Mouse (Mus musculus) spleen, embryonic (tissue): ENCODE measurements around the gene Apbb1.

Source experiments
- CTCF ChIA-PET: fragments of 350-600 bp; sonication (Branson Sonifier 250); formaldehyde crosslinking; loops from one replicate; lab custom pipeline; 2022; lab: Charles Lee

Apbb1 gene

GRCm38 (mm10) chr7:105572949-105573348, 8.5 kb downstream of the Apbb1 start:
- CTCF ChIA-PET = no interaction called here

- CTCF ChIA-PET = no interaction called here
These were observed 10.7 kb downstream of the Apbb1 start for GRCm38 (mm10) chr7:105570756-105571155.

DNA sequence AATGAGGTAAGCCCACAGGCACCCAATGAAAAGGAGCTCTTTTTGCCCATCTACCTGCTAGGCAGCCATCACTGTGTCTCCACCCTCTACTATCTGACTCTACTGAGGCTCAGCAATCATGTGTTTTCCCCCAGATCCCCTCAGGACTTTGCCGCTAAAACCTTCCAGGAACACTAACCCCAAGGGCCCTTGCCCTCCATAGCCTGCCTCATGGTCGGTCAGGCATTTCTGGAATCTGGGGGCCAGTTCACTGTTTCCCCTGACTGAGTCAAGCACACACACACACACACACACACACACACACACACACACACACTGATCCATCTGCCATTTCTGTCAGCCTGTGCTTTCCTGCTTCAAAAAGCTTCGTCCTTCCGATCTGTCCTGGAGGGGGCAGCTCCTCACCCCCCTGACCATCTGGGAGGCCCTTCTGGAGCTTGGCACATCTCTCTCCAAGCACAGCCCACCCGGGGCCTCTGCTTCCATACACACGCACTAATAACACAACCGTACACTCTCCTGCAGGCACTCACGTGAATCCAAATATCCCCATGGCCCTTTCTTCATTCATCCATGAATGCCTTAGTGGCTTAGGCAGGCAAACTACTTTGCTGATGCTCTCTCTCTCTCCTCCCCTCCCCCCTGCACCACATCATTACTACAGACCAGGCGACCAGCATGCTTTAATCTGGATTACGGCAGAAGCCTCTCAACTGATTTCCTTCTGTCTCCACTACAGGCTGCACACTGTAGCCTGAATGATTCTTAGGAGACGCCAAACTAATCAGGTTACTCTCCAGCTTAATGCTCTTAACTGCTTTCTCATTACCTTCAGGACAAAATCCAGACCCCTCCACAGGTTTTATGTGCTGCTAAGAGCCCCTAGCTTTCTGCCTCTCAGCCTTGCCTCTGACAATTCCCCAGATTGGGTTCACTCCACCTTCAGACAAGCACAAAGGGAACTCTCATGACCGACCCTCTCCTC, 11.6 kb downstream of the Apbb1 start:
- CTCF ChIA-PET = no interaction called here

- CTCF ChIA-PET = no interaction called here
These were observed 12.4 kb downstream of the Apbb1 start for GRCm38 (mm10) chr7:105568988-105569471.

GRCm38 (mm10) chr7:105568583-105568982, 12.9 kb downstream of the Apbb1 start:
- CTCF ChIA-PET = no interaction called here

DNA sequence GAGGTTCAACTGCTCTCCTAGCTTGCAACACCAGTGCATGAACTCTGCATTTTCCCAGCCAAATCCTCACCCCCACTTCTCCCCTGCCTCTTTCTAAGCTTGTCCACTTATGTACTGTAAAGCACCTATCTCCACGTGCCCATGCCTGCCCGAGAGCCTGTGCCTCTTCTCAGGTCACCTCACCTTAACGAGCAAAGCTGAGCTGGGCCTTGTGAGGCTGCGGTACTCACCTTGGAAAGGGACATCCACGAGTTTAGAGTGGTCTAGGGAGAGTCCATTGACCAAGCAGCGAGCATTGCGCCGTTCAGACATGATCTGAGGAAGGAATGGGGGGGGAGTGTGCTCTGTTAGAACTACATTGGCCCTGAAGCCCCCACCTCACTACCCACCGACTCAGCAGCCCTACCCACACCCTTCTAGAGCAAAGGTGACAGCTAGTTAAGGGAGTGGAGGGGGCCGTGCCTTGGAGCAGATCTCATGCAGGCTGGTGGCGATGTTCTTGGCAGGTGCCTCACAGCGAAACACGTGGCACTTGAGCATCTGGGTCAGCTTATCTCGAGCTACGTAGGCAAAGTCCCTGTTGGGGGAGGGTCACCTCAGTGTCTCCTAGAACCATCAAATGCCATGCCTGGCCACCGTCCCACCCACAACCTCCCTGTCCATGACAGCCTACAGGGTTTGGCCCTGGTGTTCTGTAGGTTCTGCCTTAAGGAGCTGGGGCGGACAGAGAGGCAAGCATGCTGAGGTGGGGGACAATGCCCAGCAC, 16.2 kb downstream of the Apbb1 start:
- CTCF ChIA-PET = no interaction called here

DNA sequence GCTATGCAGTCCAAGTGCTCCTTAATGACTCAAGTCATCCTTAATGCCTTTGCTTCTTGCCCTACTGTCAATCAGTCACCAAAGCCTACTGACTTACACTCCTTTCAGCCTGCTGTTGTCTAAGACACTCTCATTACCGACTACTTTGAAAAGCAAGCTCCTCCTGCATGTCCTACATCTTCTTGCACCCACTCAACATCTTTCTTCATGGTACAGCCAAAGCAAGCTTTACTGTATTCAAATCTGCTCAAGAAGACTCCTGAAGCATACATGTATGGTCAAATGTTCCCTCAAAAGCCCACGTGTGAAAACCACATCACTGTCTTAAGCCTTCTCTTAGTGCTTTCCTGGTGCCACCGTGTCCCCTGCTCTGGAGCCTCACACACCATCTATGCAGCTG, 18.1 kb downstream of the Apbb1 start:
- CTCF ChIA-PET = no interaction called here

- CTCF ChIA-PET = no interaction called here
These were observed 19.1 kb downstream of the Apbb1 start for GRCm38 (mm10) chr7:105562317-105562716.

DNA sequence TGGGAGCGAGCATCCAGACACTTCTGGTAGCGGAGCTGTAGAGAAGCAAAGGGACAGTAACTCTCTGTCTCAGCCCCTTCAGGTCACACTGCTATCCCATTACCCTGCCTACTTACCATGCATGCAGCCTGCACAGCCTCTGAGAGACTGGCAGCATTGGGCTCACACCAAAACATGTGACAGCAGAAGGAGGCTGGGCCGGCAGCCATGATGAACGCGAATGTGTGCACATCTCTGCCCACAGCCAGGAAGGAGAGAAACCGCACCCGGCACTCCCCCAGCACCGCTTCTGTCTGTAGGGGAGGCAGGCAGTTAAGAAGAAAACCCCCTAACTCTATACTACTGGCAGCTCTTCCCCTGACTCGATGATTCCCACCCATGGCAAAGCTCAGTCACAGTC, 22.4 kb downstream of the Apbb1 start:
- CTCF ChIA-PET = no interaction called here

DNA sequence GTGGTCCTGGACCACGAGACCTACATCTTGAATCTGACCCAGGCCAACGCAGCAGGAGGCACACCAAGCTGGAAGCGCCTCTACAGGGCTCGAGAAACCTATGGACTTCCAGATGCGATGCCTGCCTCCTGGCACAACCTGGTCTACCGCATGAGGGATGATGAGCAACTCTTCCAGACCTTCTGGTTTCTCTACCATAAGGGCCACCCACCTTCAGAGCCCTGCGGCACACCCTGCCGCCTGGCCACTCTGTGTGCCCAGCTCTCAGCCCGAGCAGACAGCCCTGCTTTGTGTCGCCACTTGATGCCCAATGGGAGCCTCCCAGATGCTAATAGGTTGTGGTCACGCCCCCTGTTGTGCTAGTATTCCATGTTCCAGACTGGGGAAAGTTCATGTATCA, 23.8 kb downstream of the Apbb1 start:
- CTCF ChIA-PET = no interaction called here

GRCm38 (mm10) chr7:105556406-105556805, 25.0 kb downstream of the Apbb1 start:
- CTCF ChIA-PET = no interaction called here

DNA sequence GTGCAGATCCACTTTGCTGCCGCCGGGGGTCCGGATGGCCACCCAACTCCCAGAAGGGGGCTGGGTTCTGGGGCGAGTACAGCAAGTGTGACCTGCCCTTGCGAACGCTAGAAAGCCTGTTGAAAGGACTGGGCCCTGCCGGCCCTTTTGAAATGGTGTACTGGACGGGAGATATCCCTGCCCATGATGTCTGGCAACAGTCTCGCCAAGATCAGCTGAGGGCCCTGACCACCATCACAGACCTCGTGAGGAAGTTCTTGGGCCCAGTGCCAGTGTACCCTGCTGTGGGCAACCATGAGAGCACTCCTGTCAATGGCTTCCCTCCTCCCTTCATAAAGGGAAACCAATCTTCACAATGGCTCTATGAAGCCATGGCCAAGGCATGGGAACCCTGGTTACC, 25.9 kb downstream of the Apbb1 start:
- CTCF ChIA-PET = no interaction called here

- CTCF ChIA-PET = interaction anchor here (0.7 to 1.1 kb wide), 2 partner anchors 26 to 61 kb away, joined by 3 read pairs; no protein-coding TSS in a partner anchor
These were observed 27.1 kb downstream of the Apbb1 start, which contains the start of gene Smpd1 for GRCm38 (mm10) chr7:105554212-105554942. TSS of gene Smpd1 (plus strand) at chr7:105554360.

DNA sequence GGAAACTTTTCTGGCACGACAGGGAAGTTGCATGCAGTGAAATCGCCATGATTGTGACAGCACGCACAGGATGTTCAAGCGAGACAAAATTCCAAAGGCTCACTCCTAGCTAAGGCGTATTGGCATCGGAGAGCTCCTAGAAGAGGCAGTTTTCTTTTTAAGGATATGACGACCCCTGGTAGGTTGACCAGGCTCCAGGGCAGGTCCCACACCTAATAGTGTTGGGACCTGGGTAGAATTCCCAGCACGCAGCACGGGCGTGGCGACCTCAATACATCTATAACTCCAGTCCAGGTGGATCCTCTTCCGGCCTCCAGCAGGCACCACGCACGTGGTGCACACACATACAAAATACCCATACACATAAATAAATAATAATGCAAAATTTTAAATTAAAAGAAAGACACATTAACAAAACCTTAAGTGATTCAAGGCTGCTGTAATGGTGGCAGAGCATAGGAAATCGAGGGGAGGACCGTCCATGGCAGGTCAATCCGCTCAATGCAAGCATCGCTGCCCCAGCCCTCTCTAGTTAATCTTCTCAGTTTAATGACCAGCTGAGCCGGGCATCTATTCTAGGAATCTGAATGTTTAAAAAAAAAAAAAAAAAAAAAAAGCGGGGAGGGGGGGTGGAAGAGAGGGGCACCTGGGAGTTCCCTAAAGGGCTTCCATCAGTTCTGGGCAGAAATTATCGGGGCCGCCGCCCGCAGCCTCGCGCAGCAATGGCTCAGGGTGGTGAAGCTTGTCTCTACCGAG, 27.8 kb downstream of the Apbb1 start:
- CTCF ChIA-PET = interaction anchor here (0.7 to 1.1 kb wide), 2 partner anchors 26 to 62 kb away, joined by 3 read pairs; no protein-coding TSS in a partner anchor

DNA sequence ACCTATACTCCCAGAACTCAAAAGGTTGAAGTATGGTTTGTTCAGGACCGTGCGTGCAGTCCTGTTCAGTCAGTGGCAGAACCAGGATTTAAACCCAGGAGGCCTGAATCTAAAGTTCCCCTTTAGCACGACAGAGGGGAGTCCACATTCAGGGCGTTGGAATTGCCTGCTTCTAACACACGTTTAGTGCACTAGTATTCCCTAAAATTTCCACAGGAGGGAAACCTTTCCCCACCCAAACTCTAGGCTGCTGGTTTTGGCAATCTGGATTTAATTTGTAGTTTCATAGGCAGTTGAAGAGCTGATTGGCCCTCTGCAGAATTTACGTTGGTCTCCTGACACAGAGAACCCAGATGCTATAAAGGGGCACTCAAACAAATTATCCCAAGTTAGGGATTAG, 32.4 kb downstream of the Apbb1 start:
- CTCF ChIA-PET = no interaction called here

DNA sequence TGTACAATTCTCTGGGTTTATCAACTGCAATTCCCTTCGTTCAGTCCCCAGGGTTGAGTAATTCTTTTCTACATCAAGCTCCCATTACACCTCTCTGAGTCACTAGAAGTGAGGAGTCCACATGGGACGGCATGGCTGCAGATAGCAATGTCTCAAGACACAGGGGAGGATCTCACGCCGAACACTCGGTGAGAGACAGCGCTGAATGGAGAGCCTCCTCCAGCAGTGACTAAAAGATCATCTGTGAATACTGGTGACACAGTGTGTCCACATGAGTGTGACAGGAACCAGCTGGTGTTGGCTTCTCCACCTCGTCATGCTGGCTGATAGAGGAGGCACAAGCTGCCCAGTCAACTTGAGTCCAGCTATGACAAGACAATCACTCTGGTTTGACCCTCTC, 33.5 kb downstream of the Apbb1 start:
- CTCF ChIA-PET = no interaction called here

DNA sequence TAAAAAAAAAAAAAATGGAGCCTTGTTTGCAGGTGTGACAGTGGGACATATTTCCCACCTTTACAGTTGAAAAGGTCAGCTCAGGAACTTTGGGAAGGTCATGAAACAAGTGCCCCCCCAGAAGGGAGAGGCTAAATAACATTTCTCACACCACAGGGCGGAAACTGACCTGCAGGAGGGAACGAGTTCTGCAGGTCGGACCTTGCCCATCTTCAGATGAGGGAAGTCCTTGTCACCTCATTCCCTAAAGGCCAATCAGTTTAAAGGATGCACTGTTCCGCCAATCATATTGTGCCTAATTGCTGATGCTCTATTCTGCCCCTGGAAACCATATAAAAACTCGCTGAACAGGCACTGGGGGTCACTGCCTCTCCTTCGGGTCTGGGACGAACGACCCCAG, 35.5 kb downstream of the Apbb1 start:
- CTCF ChIA-PET = no interaction called here

DNA sequence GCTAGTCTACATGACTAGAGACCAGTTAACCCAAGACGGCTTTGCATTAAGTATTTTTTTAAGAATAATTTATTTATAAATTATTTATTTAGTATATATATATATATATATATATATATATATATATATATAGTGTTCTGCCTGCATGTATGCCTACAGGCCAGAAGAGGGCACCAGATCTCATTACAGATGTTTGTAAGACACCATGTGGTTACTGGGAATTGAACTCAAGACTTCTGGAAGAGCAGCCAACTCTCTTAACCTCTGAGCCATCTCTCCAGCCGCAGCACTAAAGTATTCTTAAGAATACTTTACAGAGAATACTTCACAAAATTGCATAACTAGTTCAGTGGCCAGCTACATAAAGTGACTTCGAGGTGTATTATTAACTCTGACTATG, 47.3 kb downstream of the Apbb1 start:
- CTCF ChIA-PET = interaction anchor here (1.1 kb wide), 1 partner anchor 69 kb away, joined by 12 read pairs; no protein-coding TSS in a partner anchor

GRCm38 (mm10) chr7:105528094-105528493, 53.4 kb downstream of the Apbb1 start:
- CTCF ChIA-PET = no interaction called here

GRCm38 (mm10) chr7:105527306-105527937, 54.0 kb downstream of the Apbb1 start:
- CTCF ChIA-PET = no interaction called here
